Mouse (Mus musculus) hindbrain, embryonic 15.5 days (tissue): ENCODE measurements around the gene Tmem189. TPM values are rescaled to one million over a fixed set of nuclear protein-coding genes. Genes with fewer than 3 reads are reported as not detected.

Experiments used
- ATAC-seq: fragments of 200-750 bp; cut with Nextera tagmentation; 2 replicates; pipeline ENCODE4 v1.8.0; 2017; ENCODE audit warnings: low read depth, moderate number of reproducible peaks, moderate TSS enrichment; ENCODE audit not compliant: low FRiP score
- H3K27ac ChIP-seq: fragments of 300-500 bp; sonication (generic); replicated peaks from 2 replicates; pipeline ENCODE4 v1.5.1; 2015; ENCODE audit warnings: mild to moderate bottlenecking, inconsistent platforms
- H3K27me3 ChIP-seq: fragments of 300-500 bp; sonication (generic); 2 replicates; pipeline ENCODE4 v1.6.1; 2015; ENCODE audit warnings: control low read depth, inconsistent platforms
- H3K36me3 ChIP-seq: fragments of 300-500 bp; sonication (generic); 2 replicates; pipeline ENCODE4 v1.6.1; 2015; ENCODE audit warnings: control low read depth, inconsistent platforms
- H3K4me1 ChIP-seq: fragments of 300-500 bp; sonication (generic); replicated peaks from 2 replicates; pipeline ENCODE4 v1.6.1; 2015; ENCODE audit warnings: control low read depth, inconsistent platforms
- H3K4me2 ChIP-seq: fragments of 300-500 bp; sonication (generic); 2 replicates; pipeline ENCODE4 v1.6.1; 2015; ENCODE audit warnings: moderate library complexity, mild to moderate bottlenecking, inconsistent platforms
- H3K4me3 ChIP-seq: fragments of 300-500 bp; sonication (generic); 2 replicates; pipeline ENCODE4 v1.5.1; 2015; ENCODE audit warnings: mild to moderate bottlenecking, inconsistent platforms
- H3K9ac ChIP-seq: fragments of 300-500 bp; sonication (generic); 2 replicates; pipeline ENCODE4 v1.6.1; 2015; ENCODE audit warnings: inconsistent platforms
- H3K9me3 ChIP-seq: fragments of 300-500 bp; sonication (generic); 2 replicates; pipeline ENCODE4 v1.6.1; 2016; ENCODE audit warnings: control low read depth, inconsistent platforms
- WGBS: fragments of 180-500 bp; shearing (Covaris S2); methylation state at CpG from one replicate; pipeline ENCODE4 v1.1.7; 2015; 5-methylcytosine and 5-hydroxymethylcytosine counted together
- polyA plus RNA-seq: library from polyadenylated mRNA; unstranded; fragments of >200 nt; fragmentation: Nextera tagmentation; extraction: Ambion mirVana; gene quantifications from 2 replicates; pipeline ENCODE4 v1.2.1, GENCODE M21; 2015

Gene Tmem189
- polyA plus RNA-seq, 1 experiment from 2014 or later, result 42.5 TPM

DNA sequence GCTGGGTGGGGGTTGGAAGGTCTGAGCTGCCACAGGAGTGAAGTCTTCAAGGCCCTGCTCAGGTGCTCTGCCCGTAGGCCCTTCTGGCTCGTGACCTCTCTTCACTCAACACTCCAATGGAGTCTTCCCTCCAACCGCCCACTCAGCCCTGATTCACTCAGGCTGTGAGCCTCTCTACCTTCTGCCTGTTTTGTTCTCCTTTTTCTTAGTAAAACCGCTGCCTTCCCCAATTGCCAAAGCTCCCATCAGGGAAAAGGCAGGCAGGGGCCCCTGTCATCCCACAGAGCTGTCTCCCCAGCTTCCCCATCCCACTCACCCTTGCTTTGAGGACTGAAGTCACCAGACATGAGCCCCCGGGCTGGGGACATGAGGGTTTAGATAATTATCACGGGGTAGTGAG, 25.4 kb upstream of the Tmem189 start:
- WGBS, result 70% methylated on average over 6 of the region's 6 CpGs
- Histone ChIP-seq H3K9me3 (no peaks in the 10 kb centered on the region), H3K27me3 (no peaks in the 10 kb centered on the region), H3K4me2 (no peak overlapping the region), H3K27ac (no peak overlapping the region), H3K9ac (no peak overlapping the region), H3K4me1 (no peaks in the 10 kb centered on the region), H3K36me3 (no peaks in the 10 kb centered on the region), H3K4me3 (no peak overlapping the region)
- ATAC-seq, result no peak

DNA sequence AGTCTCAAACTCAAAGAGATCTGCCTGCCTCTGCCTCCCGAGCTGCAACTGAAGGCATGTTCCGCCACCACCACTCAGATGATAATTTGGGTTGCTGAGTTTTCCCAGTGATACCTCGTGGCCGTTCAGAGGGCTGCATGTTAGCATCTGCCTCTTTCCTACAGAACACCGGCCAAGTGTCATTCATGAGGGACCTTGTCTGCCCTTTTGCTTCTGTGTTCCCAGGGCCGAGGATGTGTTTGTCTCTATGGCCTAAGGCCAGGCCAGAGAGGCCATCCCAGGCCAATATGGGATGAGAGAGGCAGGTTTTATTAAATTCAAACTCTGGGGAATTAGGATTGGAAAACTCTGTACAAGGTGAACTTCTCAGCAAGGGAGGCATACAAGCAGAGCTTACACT, 24.7 kb upstream of the Tmem189 start:
- WGBS, result 92% methylated on average over 6 of the region's 6 CpGs
- no peak overlapping the region for H3K4me2 ChIP-seq
- no peak overlapping the region for H3K27ac ChIP-seq
- no peak overlapping the region for H3K4me3 ChIP-seq
- no peak for ATAC-seq
- no peak overlapping the region for H3K9ac ChIP-seq
- no peaks in the 10 kb centered on the region for H3K36me3 ChIP-seq
- no peaks in the 10 kb centered on the region for H3K9me3 ChIP-seq
- H3K27me3 ChIP-seq, result no peaks in the 10 kb centered on the region
- no peaks in the 10 kb centered on the region for H3K4me1 ChIP-seq

DNA sequence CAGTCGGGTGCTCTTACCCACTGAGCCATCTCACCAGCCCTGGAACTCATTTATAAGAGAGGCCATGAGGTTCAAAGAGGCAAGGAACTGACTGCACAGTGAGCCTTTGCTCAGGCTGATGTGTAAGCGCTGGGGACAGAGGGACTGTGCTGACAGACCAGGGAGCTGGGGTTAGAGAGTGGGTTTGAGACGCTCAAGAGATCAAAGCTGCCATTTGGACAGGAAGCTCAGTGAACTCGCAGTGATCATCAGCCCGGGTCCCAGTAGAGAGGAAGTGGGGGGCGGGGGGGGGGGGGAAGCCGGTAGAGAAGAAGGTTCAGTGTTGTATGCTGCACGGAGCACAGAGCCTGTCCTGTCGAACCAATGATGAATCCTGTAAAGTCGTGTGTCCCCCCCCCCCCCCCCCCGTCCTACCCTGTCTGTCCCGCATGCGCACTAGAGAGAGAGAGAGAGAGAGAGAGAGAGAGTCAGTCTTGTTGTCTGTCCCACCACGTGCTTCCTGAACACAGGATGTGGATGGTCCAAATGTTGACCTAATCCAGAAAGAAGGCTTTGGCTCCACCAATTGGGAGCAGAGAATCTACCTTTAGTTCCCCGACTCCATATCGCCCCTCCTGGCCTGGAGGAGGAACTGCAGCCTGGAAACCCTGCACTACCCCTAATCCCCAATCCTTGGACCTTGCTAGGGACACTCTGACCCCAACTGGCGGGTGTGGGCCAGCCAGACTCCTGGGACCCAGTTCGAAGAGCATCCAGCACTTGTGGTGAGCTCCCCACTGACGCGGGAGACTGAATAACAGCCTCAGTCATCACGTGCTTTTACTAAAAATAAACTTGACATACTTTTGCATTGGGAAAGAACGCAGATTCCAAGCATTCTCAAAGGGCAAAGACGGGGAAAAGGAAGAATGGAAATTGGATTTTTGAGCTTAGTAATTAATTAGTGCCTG, 23.5 kb upstream of the Tmem189 start:
- Histone ChIP-seq H3K4me3 (no peak overlapping the region), H3K9me3 (no peaks in the 10 kb centered on the region), H3K36me3 (no peaks in the 10 kb centered on the region), H3K4me2 (no peak overlapping the region), H3K27ac (no peak overlapping the region), H3K27me3 (no peaks in the 10 kb centered on the region), H3K4me1 (no peaks in the 10 kb centered on the region), H3K9ac (no peak overlapping the region)
- ATAC-seq, result no peak
- 78% methylated on average over 17 of the region's 23 CpGs for WGBS

DNA sequence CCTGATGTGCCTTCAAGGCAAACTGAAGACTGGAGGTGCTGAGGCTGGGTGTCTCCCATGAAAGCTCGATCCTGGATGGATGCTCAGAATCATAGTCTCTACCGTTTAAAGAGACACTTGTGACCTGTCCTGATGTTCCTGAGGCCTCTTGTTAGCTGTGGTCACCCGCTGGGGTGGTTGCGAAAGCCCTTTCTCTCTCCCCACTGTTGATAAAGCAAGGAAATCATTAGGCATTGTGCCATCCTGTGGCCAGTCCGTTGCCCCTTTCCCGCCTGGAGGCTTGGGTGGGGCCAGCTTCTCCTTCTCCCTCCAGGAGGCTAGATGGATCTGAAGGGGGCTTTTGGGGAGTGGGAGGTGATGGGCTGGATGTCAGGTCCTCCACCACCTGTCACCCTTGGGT, 21.0 kb upstream of the Tmem189 start:
- WGBS, result 57% methylated on average over 6 of the region's 6 CpGs
- H3K27ac ChIP-seq, result no peak overlapping the region

DNA sequence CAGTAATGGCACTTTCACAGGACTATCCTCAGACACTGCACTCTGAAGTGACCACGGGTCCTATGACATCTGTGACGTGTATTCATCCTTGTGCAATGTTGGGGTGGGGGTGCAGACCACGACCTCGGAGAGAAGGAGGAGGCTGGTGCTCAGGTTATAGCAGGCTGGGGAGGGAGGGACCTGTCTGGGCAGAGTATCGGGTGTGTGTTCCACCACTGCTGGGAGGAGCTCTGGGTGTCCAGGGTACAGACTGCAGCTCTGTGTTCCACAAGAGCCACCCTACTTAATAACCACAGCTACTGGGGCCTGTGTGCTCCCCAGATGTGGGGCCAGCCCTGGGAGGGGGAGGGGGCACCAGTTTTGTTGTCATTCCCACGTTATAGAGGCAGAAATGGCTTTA, 20.3 kb upstream of the Tmem189 start:
- Histone ChIP-seq H3K27ac (no peak overlapping the region), H3K4me2 (no peak overlapping the region), H3K27me3 (no peaks in the 10 kb centered on the region), H3K36me3 (no peaks in the 10 kb centered on the region), H3K4me1 (no peaks in the 10 kb centered on the region), H3K9me3 (no peaks in the 10 kb centered on the region), H3K4me3 (no peak overlapping the region), H3K9ac (no peak overlapping the region)
- WGBS, result 65% methylated on average over 6 of the region's 6 CpGs
- no peak for ATAC-seq

More for the DNA sequence above, 21.0 kb upstream of the Tmem189 start:
- no peak for ATAC-seq
- Histone ChIP-seq H3K9ac (no peak overlapping the region), H3K4me1 (no peaks in the 10 kb centered on the region), H3K4me2 (no peak overlapping the region), H3K27me3 (no peaks in the 10 kb centered on the region), H3K36me3 (no peaks in the 10 kb centered on the region), H3K9me3 (no peaks in the 10 kb centered on the region), H3K4me3 (no peak overlapping the region)

DNA sequence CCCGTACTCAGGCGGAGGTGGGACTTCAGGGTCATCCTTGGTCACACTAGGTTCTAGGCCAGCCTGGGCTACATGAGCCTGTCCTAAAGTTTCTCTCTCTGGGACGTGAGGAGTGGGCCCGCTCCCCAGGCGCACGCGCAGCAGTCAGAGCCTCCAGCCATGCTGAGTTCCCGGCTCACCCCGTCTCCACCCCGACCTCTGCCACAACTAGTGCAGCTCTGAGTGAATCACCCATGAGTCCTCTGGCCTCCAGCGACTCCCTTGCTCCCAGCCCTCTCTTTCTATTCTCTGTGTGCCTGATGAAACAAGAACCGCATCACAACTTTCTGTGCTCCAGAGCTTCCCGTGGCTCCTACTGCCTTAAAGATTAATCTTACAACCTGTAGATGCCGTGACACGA, 18.8 kb upstream of the Tmem189 start:
- H3K4me2 ChIP-seq, result no peak overlapping the region
- H3K9me3 ChIP-seq, result no peaks in the 10 kb centered on the region
- 65% methylated on average over 15 of the region's 15 CpGs for WGBS
- no peak overlapping the region for H3K27ac ChIP-seq
- no peaks in the 10 kb centered on the region for H3K4me1 ChIP-seq
- H3K36me3 ChIP-seq, result no peaks in the 10 kb centered on the region
- ATAC-seq, result no peak
- H3K27me3 ChIP-seq, result no peaks in the 10 kb centered on the region
- H3K9ac ChIP-seq, result no peak overlapping the region
- no peak overlapping the region for H3K4me3 ChIP-seq

DNA sequence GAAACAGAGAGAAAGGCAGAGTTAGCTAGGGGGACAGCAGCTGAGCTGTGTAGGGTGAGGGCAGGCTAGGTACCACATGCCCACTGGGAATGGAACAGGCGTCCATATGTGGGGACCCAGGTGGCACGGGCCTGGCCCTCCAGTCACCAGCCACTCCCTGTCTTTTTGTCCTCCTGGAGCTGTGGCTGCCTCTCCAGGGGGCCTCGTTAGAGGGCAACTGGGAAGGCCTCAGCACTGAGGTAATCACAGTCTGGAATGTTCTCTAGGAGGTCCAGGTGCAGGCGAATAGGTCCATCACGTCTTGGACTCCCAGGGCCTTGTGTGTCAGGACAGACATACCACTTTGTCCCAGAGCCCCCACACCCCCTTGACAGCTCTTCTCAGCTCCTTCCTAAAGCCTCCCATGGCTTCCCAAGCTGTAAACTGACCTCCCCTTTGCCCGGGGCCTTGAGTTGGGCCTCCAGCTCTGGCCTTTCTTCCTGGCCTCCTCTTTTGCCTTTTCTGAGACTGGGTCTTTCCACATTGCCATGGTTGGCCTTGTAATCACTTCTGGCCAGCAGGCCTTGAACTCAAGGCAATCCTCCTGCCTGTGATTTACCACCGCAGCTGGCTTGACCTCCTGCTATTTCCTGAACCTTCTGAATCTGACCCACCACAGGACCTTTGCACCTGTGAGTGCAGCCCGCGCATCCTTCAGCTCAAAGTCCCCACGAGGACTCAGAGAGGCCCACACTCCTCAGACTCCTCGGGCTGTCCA, 16.7 kb upstream of the Tmem189 start:
- Histone ChIP-seq H3K9ac (no peak overlapping the region), H3K4me1 (no peaks in the 10 kb centered on the region), H3K4me3 (no peak overlapping the region), H3K4me2 (no peak overlapping the region), H3K27ac (no peak overlapping the region), H3K36me3 (no peaks in the 10 kb centered on the region), H3K9me3 (no peaks in the 10 kb centered on the region), H3K27me3 (no peaks in the 10 kb centered on the region)
- WGBS, result 76% methylated on average over 11 of the region's 11 CpGs
- no peak for ATAC-seq

DNA sequence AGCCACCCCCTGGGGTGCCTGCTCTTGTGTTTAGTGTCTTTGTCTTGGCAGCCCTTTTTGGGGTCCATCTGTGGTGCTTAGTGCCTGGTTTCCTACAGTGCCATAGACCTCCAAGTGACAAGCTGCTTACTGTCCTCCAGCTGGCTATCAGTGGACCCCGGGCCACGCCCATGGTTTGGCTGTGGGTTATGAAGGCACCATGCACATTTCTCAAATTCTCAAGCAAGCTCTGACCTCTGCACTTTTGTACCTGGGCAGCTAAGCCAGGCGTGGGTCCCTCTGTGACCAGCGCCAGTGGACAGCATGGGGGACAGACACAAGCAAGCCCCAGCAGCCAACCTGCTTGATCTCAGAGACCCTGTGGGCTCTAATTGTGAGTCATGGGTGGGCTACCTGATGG, 14.8 kb upstream of the Tmem189 start:
- Histone ChIP-seq H3K36me3 (no peaks in the 10 kb centered on the region), H3K9me3 (no peaks in the 10 kb centered on the region), H3K4me2 (no peak overlapping the region), H3K9ac (no peak overlapping the region), H3K27me3 (no peaks in the 10 kb centered on the region), H3K27ac (no peak overlapping the region), H3K4me3 (no peak overlapping the region), H3K4me1 (no peaks in the 10 kb centered on the region)
- 94% methylated on average over 4 of the region's 4 CpGs for WGBS
- ATAC-seq, result no peak

DNA sequence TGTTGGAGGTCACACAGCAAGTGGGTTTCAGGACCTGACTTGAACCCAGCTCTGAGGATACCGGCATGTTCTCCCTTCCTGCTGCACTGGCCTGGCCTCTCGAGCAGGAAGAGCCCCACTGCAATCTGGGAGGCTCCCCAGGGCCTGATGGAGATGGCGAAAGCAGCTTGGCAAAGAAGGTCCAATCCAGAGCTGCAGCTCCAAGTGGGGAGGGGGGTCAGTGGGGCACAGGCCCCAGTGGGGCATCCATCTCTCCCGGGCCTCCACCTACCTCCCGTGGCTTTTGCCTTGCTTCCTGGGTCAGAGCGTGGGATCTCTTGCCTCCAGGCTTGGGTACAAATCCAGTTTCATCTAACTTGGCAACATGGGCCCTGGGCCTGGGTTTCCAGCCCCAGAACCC, 12.5 kb upstream of the Tmem189 start:
- Histone ChIP-seq H3K27me3 (no peaks in the 10 kb centered on the region), H3K4me3 (no peak overlapping the region), H3K9me3 (no peaks in the 10 kb centered on the region), H3K4me2 (no peak overlapping the region), H3K27ac (no peak overlapping the region), H3K36me3 (no peaks in the 10 kb centered on the region), H3K9ac (no peak overlapping the region), H3K4me1 (no peaks in the 10 kb centered on the region)
- 76% methylated on average over 6 of the region's 6 CpGs for WGBS
- ATAC-seq, result no peak

DNA sequence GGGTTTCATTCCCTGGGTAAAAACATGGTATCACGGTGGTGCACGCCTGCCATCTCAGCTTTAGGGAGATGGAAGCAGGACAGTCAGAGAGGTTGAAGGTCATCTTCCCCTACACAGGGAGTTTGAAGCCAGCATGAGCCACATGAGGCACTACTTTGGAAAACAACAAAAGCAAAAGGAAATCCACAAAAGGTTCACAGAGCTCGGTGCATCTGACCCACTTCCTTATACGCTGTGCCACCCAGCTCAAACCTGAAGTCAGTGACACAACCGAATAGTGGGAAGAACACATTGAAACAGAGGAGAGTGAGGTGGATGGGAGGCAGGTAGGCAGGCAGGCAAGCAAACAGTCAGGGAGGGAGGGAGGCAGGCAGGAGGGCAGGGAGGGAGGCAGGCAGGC, 11.8 kb upstream of the Tmem189 start:
- 72% methylated on average over 5 of the region's 5 CpGs for WGBS
- Histone ChIP-seq H3K4me2 (no peak overlapping the region), H3K9ac (no peak overlapping the region), H3K36me3 (no peaks in the 10 kb centered on the region), H3K4me1 (no peaks in the 10 kb centered on the region), H3K4me3 (no peak overlapping the region), H3K27me3 (no peaks in the 10 kb centered on the region), H3K9me3 (no peaks in the 10 kb centered on the region), H3K27ac (no peak overlapping the region)
- ATAC-seq, result no peak

DNA sequence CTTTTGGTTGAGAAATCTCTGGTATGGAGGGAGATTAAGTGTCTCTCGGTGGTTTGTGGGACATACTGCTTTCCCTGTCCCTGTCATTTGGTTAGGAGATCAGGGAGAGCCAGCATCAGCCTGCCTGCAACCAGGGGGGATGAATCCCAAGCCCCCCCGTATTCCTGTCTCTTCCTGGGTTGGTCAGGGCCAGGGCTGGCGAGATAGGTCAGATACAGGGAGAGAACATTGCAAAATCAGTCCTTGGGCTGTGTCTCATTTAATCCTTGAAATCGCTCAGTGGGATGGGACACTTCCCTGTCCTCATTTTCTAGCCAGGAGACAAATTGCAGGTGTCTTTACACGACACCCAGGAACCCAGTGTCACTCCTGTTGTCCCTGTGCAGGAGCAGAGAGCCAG, 10.4 kb upstream of the Tmem189 start:
- 79% methylated on average over 5 of the region's 5 CpGs for WGBS
- Histone ChIP-seq H3K9ac (no peak overlapping the region), H3K36me3 (no peaks in the 10 kb centered on the region), H3K4me3 (no peak overlapping the region), H3K9me3 (no peaks in the 10 kb centered on the region), H3K4me1 (no peaks in the 10 kb centered on the region), H3K27me3 (no peaks in the 10 kb centered on the region), H3K27ac (no peak overlapping the region), H3K4me2 (no peak overlapping the region)
- ATAC-seq, result no peak

DNA sequence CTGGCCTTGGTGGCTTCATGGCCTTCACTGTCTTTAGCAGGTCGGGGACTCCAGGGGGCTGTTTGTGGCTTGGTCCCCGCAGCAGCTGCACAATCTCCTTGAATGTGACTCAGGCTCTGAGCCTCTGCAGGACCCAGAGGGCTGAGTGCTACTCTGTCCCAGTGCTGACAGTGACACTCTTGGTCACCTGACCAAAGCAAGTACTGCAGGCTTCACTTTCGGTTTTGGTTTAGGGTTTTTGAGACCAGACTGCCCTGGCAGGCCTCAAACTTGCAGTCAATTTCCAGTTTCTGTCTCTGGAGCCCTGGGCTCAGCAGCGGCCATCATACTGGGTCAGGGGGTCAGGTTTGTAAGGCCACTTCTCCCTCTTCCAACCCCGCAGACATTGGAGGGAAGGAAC, 8.3 kb upstream of the Tmem189 start:
- H3K4me3 ChIP-seq, result no peak overlapping the region

More for the DNA sequence above, 8.3 kb upstream of the Tmem189 start:
- H3K9me3 ChIP-seq, result no peaks in the 10 kb centered on the region
- H3K36me3 ChIP-seq, result no peaks in the 10 kb centered on the region
- no peak for ATAC-seq
- H3K9ac ChIP-seq, result no peak overlapping the region
- H3K4me2 ChIP-seq, result no peak overlapping the region
- no peaks in the 10 kb centered on the region for H3K27me3 ChIP-seq
- 64% methylated on average over 5 of the region's 5 CpGs for WGBS
- H3K27ac ChIP-seq, result no peak overlapping the region
- no peaks in the 10 kb centered on the region for H3K4me1 ChIP-seq
